Mouse (Mus musculus): Measurements from ENCODE around the gene Gnb3. TPM values are rescaled to one million over a fixed set of nuclear protein-coding genes. Genes with fewer than 3 reads are reported as not detected.

The Gnb3 gene
- polyA plus RNA-seq, 1 experiment, result 0.84 TPM

DNA sequence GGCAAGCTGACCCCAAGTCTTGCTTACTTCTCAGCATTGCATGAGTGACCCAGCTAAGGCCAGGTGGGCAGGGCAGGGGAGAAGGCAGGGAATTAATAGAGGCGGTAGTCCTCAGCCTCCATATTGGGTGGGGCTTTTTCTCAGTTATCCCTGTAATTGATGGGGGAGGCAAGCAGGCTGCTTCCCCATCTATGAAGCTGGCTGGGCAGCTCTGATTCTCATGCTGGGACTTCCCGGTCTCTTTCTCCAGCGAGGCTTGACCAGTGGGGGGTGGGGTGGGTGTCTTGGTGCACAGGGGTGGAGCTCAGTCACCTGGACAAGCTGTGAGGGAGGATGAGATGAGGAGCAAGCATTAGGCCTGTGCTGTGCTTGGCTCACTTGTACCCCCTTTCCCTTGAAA, 21.7 kb upstream of the Gnb3 start:
- Histone ChIP-seq H3K4me1 (ENCODE audit: control insufficient read depth, insufficient read depth, low read length) (peaks cover 26% of the 10 kb centered on the region), H3K4me3 (replicated peaks; ENCODE audit: insufficient read depth, low read depth, low read length) (peak overlapping the region; percentile 100), H3K27ac (ENCODE audit: insufficient read depth, low read length) (peak overlapping the region; percentile 98; the same call in 1 of the 2 replicates), H3K27me3 (ENCODE audit: control insufficient read depth, insufficient read depth, low read length) (no peaks in the 10 kb centered on the region)
- WGBS, result 6% methylated on average over 3 of the region's 3 CpGs
- peak; percentile 39 to 54 for DNase-seq
- TF ChIP-seq CTCF (IDR thresholded peaks at IDR 0.05; ENCODE audit: borderline replicate concordance, insufficient read depth, low read depth, low read length), result no peak
- 0 out of 2 replicates have a peak, but pooled peaks have one; percentile 6 for TF ChIP-seq POLR2A (IDR thresholded peaks at IDR 0.05; ENCODE audit: borderline replicate concordance, insufficient read depth, low read length)

DNA sequence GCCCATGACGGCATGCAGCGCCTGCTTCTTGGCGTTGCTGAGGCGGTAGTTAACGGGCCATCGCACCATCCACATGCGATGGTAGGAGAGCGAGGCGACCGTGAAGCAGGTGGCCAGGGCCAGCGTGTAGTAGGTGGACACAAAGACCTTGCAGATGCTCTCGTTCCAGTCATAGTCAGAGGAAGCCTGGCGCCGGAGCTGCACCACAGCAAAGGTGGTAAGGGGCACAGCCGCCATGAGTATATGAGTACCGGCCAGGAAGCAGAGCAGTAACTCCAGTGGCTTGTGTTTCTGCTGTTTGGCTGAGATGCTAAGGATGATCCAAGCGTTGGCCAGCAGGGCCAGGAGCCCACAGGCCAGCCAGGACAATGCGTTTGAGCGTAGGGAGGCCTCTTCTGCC, 21.2 kb upstream of the Gnb3 start:
- H3K4me1 ChIP-seq (ENCODE audit: control insufficient read depth, insufficient read depth, low read length), result peaks cover 26% of the 10 kb centered on the region
- H3K4me3 ChIP-seq (replicated peaks; ENCODE audit: insufficient read depth, low read depth, low read length), result peak overlapping the region; percentile 23
- DNase-seq, result peak; percentile 50 to 66
- TF ChIP-seq CTCF (IDR thresholded peaks at IDR 0.05; ENCODE audit: borderline replicate concordance, insufficient read depth, low read depth, low read length) (no peak), POLR2A (IDR thresholded peaks at IDR 0.05; ENCODE audit: borderline replicate concordance, insufficient read depth, low read length) (no peak)
- WGBS, result 13% methylated on average over 19 of the region's 19 CpGs
- H3K27ac ChIP-seq (ENCODE audit: insufficient read depth, low read length), result peak overlapping the region; percentile 24; the same call in 1 of the 2 replicates
- no peaks in the 10 kb centered on the region for H3K27me3 ChIP-seq (ENCODE audit: control insufficient read depth, insufficient read depth, low read length)

DNA sequence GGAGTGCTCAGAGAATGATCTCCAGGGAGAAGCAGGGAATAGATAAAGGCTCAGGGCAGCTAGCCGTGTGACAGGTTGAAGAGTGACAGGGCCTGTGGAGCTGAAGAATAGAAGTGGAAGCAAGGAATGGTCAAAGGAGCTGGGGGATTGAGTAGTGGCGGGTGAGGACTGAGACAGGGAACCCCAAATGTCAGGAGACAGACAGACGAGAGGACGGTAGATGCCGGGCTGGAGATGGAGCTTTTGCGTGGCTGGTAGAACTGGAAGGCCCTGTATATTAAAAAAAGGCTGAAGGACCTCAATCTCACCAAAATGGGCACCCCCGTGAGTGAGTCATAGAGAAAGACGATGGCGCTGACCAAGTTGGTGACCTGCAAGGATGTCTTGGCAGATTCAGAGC, 20.4 kb upstream of the Gnb3 start:
- Histone ChIP-seq H3K27me3 (ENCODE audit: control insufficient read depth, insufficient read depth, low read length) (no peaks in the 10 kb centered on the region), H3K4me3 (replicated peaks; ENCODE audit: insufficient read depth, low read depth, low read length) (no peak overlapping the region), H3K4me1 (ENCODE audit: control insufficient read depth, insufficient read depth, low read length) (peaks cover 28% of the 10 kb centered on the region), H3K27ac (ENCODE audit: insufficient read depth, low read length) (peak overlapping the region; percentile 94)
- WGBS, result 55% methylated on average over 9 of the region's 9 CpGs
- DNase-seq, result peak; percentile 33 to 51
- TF ChIP-seq CTCF (IDR thresholded peaks at IDR 0.05; ENCODE audit: borderline replicate concordance, insufficient read depth, low read depth, low read length), result no peak

DNA sequence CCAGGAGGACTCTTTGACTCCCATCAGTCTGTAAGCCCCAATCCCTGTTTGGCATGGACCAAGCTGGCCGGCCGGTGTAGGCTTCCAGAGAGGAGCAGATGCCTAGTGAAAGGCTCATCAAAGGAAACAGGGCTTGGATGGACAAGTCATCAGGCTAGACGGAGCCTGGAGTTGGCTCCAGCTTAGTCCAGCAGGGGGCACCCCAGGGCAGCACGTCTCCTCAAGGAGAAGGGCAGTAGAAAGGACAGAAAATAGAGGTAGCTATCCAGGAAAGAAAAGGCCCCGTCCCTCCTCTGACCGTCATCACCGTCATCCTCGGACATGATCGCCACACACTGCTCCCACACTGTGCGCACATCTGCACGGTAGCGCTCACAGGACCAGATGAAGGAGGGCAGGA, 19.6 kb upstream of the Gnb3 start:
- peak overlapping the region; percentile 54 for H3K4me3 ChIP-seq (replicated peaks; ENCODE audit: insufficient read depth, low read depth, low read length)
- no peaks in the 10 kb centered on the region for H3K27me3 ChIP-seq (ENCODE audit: control insufficient read depth, insufficient read depth, low read length)
- 3% methylated on average over 12 of the region's 12 CpGs for WGBS
- peak overlapping the region; percentile 94 for H3K27ac ChIP-seq (ENCODE audit: insufficient read depth, low read length)
- peaks cover 24% of the 10 kb centered on the region for H3K4me1 ChIP-seq (ENCODE audit: control insufficient read depth, insufficient read depth, low read length)
- TF ChIP-seq CTCF (IDR thresholded peaks at IDR 0.05; ENCODE audit: borderline replicate concordance, insufficient read depth, low read depth, low read length) (peak; percentile 89), POLR2A (IDR thresholded peaks at IDR 0.05; ENCODE audit: borderline replicate concordance, insufficient read depth, low read length) (0 out of 2 replicates have a peak, but pooled peaks have one; percentile 31)
- peak; percentile 90 to 94 for DNase-seq

DNA sequence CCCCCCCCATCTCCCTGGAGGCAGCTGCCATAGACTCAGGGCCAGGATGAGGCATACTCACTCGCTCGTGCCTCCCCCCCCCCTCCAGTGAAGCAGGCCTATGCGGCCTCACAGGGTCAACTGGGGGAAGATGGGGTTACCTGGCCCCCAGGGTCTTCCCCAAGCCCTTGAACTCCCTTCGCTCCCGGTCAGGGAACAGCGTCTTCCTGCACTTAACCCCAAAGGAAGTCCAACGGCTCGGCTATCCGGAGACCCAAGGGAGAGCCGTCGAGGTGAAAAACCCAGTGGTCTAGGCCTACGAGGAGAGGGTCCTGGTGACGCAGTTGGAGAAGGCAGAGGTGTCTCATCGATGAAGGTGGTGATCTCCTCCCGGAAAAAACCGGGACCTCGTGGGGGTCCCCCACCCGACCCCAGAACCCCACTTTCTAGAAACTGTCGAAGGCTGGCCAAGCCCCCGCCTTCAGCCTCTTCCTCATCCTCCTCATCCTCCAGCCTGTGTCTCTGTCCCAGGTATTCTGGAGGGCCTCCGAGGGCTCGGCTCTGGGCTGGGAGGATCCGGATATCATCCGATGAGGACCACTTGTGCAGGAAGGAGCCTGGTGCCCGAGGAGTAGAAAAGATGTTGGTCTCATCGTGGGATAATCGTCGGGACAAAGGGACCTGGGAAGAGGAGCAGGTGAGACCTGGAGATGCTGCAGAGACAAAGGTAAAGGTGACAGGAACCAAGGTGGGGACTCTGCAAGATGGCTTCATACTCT, 18.7 kb upstream of the Gnb3 start:
- Histone ChIP-seq H3K4me3 (replicated peaks; ENCODE audit: insufficient read depth, low read depth, low read length) (no peak overlapping the region), H3K27me3 (ENCODE audit: control insufficient read depth, insufficient read depth, low read length) (no peaks in the 10 kb centered on the region), H3K27ac (ENCODE audit: insufficient read depth, low read length) (no peak overlapping the region), H3K4me1 (ENCODE audit: control insufficient read depth, insufficient read depth, low read length) (peaks cover 24% of the 10 kb centered on the region)
- DNase-seq, result peak; percentile 33 to 44
- TF ChIP-seq CTCF (IDR thresholded peaks at IDR 0.05; ENCODE audit: borderline replicate concordance, insufficient read depth, low read depth, low read length), result no peak
- TF ChIP-seq POLR2A (IDR thresholded peaks at IDR 0.05; ENCODE audit: borderline replicate concordance, insufficient read depth, low read length), result no peak
- WGBS, result 74% methylated on average over 28 of the region's 28 CpGs

DNA sequence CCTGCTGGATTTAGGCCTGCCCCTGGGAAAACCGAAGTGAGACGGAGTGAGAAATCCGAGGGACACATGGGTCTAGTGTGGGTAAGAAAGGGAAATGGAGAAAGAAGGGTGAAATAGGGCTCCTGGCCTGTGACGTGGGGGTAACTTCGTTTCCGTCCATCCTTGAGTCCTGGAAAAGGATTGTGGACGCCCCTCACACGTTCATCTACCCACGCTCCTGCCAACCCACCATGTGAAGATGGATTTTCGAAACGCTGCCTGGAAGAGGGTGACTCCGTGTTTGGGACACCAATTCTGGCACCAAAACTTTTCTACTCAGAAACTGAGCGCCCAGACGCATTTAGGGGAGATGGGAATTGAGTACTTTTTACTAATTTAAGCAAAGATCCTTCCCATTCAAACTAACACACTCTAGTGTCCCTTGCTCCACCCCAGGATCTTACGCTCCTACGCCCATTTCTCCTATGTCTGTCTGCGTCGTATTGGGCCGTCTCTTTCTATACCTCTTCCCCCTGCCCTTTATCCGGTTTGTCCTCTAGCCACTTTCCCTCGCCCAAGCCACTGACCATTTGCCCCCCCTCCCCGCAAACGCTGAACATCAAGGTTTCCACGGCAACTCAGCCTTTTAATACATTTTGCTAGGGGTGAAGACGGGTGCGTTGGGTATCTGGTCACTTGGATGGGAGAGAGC, 17.9 kb upstream of the Gnb3 start:
- TF ChIP-seq CTCF (IDR thresholded peaks at IDR 0.05; ENCODE audit: borderline replicate concordance, insufficient read depth, low read depth, low read length) (no peak; the same call in 1 of the 2 replicates), POLR2A (IDR thresholded peaks at IDR 0.05; ENCODE audit: borderline replicate concordance, insufficient read depth, low read length) (peak; percentile 14; the same call in 1 of the 2 replicates)
- WGBS, result 19% methylated on average over 26 of the region's 26 CpGs
- Histone ChIP-seq H3K4me1 (ENCODE audit: control insufficient read depth, insufficient read depth, low read length) (peaks cover 24% of the 10 kb centered on the region), H3K27me3 (ENCODE audit: control insufficient read depth, insufficient read depth, low read length) (no peaks in the 10 kb centered on the region), H3K4me3 (replicated peaks; ENCODE audit: insufficient read depth, low read depth, low read length) (peak overlapping the region; percentile 88), H3K27ac (ENCODE audit: insufficient read depth, low read length) (peak overlapping the region; percentile 53; the same call in 1 of the 2 replicates)
- no peak for DNase-seq

DNA sequence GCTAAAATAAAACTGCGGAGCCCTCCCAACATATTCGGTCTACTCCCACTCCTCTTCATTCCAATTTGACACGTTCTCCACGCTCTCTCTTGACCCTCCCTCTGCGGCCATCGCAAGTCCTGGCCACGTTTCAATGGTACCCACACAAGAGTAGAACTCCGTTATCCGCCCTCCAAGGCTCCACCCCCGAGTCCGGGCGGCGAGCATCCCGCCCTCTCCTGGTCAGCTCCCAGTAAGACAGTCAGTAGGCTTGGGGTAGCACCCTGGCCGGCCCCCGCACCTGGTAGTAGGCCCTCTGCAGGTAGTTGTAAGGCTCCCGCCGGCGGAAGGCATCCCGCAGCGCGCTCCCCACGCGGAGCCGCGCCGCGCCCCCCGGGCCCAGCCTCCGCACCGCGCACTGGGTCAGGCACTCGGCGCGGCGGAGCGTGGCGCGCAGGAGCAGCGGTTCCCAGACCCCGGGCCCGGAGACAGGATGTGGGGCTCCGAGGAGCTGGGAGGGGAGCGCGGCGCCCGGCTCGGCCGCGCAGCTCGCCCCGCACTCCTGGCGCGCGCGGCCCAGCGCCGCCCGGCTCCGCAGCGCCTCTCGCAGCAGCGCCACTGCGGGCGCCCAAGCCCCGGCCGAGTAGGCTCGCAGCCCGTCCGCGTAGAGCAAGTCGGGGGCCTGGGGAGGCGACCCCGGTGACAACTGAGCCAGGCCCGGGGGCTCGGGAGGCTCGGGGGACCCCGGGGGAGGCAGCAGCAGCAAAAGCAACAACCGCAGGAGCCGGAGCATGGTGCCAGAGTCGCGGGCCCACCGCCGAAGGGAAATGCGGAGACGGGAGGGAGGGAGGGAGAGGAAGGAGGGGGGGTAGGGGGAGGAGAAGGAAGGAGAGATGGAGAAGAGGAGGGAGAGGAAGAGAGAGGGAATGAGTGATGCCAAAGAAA, 17.1 kb upstream of the Gnb3 start, which contains the start of gene P3h3:
P3h3 (minus strand) TSS at position 837 of the 924 bp plus-strand sequence.
- WGBS, result under 1% methylated on average over 86 of the region's 86 CpGs
- TF ChIP-seq CTCF (IDR thresholded peaks at IDR 0.05; ENCODE audit: borderline replicate concordance, insufficient read depth, low read depth, low read length), result peak; percentile 74
- TF ChIP-seq POLR2A (IDR thresholded peaks at IDR 0.05; ENCODE audit: borderline replicate concordance, insufficient read depth, low read length), result peak; percentile 66; the same call in 1 of the 2 replicates
- DNase-seq, result peak; percentile 92 to 93
- Histone ChIP-seq H3K27me3 (ENCODE audit: control insufficient read depth, insufficient read depth, low read length) (no peaks in the 10 kb centered on the region), H3K4me3 (replicated peaks; ENCODE audit: insufficient read depth, low read depth, low read length) (peak within 1 kb of the TSS; percentile 88), H3K27ac (ENCODE audit: insufficient read depth, low read length) (peak within 1 kb of the TSS; percentile 96), H3K4me1 (ENCODE audit: control insufficient read depth, insufficient read depth, low read length) (peaks cover 24% of the 10 kb centered on the region)
